Mouse (Mus musculus) cortical plate, adult 2 months (tissue): Measurements from ENCODE around the gene Kdm5b.

ENCODE experiments used
- CTCF ChIP-seq: fragments of 200-500 bp; IDR thresholded peaks from 2 replicates; pipeline ENCODE4 v1.5.1; 2011; ENCODE audit warnings: mild to moderate bottlenecking, control low read depth, low read length; ENCODE audit not compliant: insufficient read depth; ENCODE audit errors: extremely low read depth
- POLR2A ChIP-seq: fragments of 200-500 bp; IDR thresholded peaks from 2 replicates; pipeline ENCODE4 v1.6.1; 2011; ENCODE audit warnings: mild to moderate bottlenecking, low read length, control low read depth; ENCODE audit not compliant: insufficient read depth; ENCODE audit errors: extremely low read depth

DNA sequence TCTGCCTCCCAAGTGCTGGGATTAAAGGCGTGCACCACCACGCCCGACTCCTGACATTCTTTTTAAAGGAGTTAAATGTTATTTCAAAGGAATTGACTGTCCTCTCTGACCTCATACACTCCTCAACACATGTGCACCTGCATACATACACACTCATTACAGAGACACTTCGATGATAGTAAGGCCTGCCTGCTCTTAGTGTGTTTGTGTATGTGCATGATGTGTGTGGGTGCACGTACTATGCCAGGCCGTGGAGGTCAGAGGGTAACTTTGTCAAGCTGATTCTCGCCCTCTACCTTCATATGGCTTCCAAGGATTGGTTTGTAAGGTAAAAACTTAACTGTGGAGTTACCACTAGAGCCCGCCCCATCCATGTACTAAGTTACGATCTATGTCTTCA is 10.2 kb downstream of the Kdm5b start:
- TF ChIP-seq CTCF: no peak
- no peak for TF ChIP-seq POLR2A
